Mouse (Mus musculus): ENCODE measurements around the gene Chrna9. TPM values are rescaled to one million over a fixed set of nuclear protein-coding genes. Genes with fewer than 3 reads are reported as not detected.

Gene Chrna9
- polyA plus RNA-seq, 1 experiment, result 1.4 TPM

GRCm38 (mm10) chr5:65914342-65914741 lies 20.4 kb upstream of the Chrna9 start:
- Histone ChIP-seq H3K4me3 (replicated peaks; ENCODE audit: extremely low read depth, low read depth, low read length) (no peak overlapping the region), H3K4me1 (ENCODE audit: control insufficient read depth, insufficient read depth, low read length) (no peaks in the 10 kb centered on the region)
- 93% methylated on average over 7 of the region's 7 CpGs for WGBS
- DNase-seq, result no peak
- TF ChIP-seq CTCF (IDR thresholded peaks at IDR 0.05; ENCODE audit: insufficient read depth, low read length), result no peak
- no peak for TF ChIP-seq POLR2A (IDR thresholded peaks at IDR 0.05; ENCODE audit: borderline replicate concordance, extremely low read depth, low read depth, low read length)

DNA sequence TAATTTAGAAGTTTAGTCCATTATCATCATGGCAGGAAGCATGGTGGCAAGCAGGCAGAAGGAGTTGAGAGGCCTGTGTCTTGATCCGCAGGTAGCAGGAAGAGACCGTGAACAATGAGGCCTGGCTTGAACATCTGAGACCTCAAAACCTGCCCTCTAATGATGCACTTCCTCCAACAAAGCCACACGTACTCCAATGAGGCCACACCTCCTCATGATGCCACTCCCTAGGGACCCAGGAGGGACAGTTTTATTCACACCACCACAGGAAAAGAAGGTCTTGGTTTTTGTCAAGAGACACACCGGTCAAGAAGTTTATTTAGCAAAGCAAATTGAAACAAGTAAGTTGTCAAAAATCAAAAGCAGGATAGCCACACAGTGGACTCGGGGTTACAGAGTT lies 17.8 kb upstream of the Chrna9 start:
- DNase-seq, result no peak
- H3K4me1 ChIP-seq (ENCODE audit: control insufficient read depth, insufficient read depth, low read length), result no peaks in the 10 kb centered on the region
- TF ChIP-seq CTCF (IDR thresholded peaks at IDR 0.05; ENCODE audit: insufficient read depth, low read length), result no peak
- no peak for TF ChIP-seq POLR2A (IDR thresholded peaks at IDR 0.05; ENCODE audit: borderline replicate concordance, extremely low read depth, low read depth, low read length)
- WGBS, result 81% methylated on average over 5 of the region's 5 CpGs
- no peak overlapping the region for H3K4me3 ChIP-seq (replicated peaks; ENCODE audit: extremely low read depth, low read depth, low read length)

DNA sequence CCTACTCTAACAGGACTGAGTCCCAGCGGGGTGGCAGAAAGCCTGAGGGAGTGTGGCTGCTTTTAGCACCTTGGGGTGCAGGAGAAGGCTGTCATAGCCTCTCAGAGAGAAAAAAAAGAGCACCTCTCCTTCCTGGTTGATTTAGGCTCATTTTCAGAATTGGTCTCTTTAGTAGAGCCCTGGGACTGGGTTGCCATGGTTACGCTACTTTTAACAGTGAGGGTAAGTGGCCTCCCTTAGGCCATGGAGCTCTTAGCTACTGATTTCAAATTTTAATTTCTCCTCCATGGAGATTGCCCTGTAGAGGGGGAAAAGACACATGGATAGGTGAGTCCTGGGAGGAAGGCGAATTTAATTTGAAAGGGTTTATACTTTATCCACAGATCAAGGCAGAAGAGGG lies 16.1 kb upstream of the Chrna9 start:
- no peak for DNase-seq
- WGBS, result 82% methylated on average over 3 of the region's 3 CpGs
- H3K4me1 ChIP-seq (ENCODE audit: control insufficient read depth, insufficient read depth, low read length), result no peaks in the 10 kb centered on the region
- no peak for TF ChIP-seq CTCF (IDR thresholded peaks at IDR 0.05; ENCODE audit: insufficient read depth, low read length)
- TF ChIP-seq POLR2A (IDR thresholded peaks at IDR 0.05; ENCODE audit: borderline replicate concordance, extremely low read depth, low read depth, low read length), result no peak
- H3K4me3 ChIP-seq (replicated peaks; ENCODE audit: extremely low read depth, low read depth, low read length), result no peak overlapping the region

- 55% methylated on average over 12 of the region's 12 CpGs for WGBS
- no peak overlapping the region for H3K4me3 ChIP-seq (replicated peaks; ENCODE audit: extremely low read depth, low read depth, low read length)
- TF ChIP-seq POLR2A (IDR thresholded peaks at IDR 0.05; ENCODE audit: borderline replicate concordance, extremely low read depth, low read depth, low read length) (no peak), CTCF (IDR thresholded peaks at IDR 0.05; ENCODE audit: insufficient read depth, low read length) (no peak)
- no peaks in the 10 kb centered on the region for H3K4me1 ChIP-seq (ENCODE audit: control insufficient read depth, insufficient read depth, low read length)
- DNase-seq, result no peak
Observed at GRCm38 (mm10) chr5:65919326-65919725, 15.4 kb upstream of the Chrna9 start.

DNA sequence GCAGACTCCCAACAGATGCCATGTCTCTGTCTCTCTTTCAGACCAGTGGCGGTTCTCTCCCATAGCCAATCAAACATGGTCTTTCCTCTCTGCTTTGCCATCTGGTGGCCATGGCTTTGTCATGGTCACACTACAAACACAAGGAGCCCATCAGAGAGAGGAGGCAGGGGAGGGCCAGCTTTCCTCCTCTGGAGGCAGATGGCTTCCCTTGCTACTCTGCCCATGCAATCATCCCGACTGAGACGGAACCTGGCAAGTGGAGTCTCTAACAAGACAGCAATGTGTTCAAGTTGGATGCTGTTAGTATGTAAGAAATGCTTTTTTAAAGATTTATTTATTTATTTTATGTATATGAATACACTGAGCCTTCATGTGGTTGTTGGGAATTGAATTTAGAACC lies 14.8 kb upstream of the Chrna9 start:
- no peak for TF ChIP-seq POLR2A (IDR thresholded peaks at IDR 0.05; ENCODE audit: borderline replicate concordance, extremely low read depth, low read depth, low read length)
- TF ChIP-seq CTCF (IDR thresholded peaks at IDR 0.05; ENCODE audit: insufficient read depth, low read length), result no peak
- WGBS, result 98% methylated on average over 3 of the region's 3 CpGs

DNA sequence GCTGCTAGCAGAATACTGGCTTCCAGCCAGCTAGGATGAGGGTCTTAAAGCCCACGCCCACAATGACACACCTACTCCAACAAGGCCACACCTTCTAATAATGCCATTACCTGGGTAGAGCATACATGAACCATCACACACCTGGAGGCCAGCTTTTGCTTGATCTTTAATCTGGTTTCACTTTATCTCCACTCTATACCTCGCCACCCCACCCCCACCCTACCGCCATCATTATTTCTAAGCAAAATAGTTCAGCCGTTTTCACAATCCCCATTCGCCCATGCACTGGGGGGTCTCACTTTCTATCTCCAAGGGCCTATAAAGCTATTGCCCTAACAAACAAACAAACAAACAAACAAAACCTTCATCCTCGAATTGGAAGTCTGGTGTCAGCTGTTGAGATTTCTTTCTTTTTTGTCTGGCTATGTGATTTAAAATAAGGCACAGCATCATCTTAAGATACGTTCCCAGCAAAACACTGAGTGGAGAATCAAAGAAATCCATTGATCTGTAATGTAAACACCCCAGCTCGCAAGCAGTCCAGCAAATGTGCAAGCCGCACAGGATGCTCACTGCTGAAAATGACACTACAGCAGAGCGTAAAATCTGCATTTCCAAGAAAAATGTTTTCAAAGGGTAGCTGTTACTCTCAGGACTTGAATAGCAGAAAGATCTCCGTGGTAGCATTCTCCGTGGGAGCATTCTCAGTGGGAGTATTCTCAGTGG lies 13.9 kb upstream of the Chrna9 start:
- WGBS, result 77% methylated on average over 12 of the region's 12 CpGs
- H3K4me1 ChIP-seq (ENCODE audit: control insufficient read depth, insufficient read depth, low read length), result no peaks in the 10 kb centered on the region
- TF ChIP-seq CTCF (IDR thresholded peaks at IDR 0.05; ENCODE audit: insufficient read depth, low read length) (no peak), POLR2A (IDR thresholded peaks at IDR 0.05; ENCODE audit: borderline replicate concordance, extremely low read depth, low read depth, low read length) (no peak)

More for the DNA sequence above, 14.8 kb upstream of the Chrna9 start:
- Histone ChIP-seq H3K4me1 (ENCODE audit: control insufficient read depth, insufficient read depth, low read length) (no peaks in the 10 kb centered on the region), H3K4me3 (replicated peaks; ENCODE audit: extremely low read depth, low read depth, low read length) (no peak overlapping the region)
- no peak for DNase-seq

DNA sequence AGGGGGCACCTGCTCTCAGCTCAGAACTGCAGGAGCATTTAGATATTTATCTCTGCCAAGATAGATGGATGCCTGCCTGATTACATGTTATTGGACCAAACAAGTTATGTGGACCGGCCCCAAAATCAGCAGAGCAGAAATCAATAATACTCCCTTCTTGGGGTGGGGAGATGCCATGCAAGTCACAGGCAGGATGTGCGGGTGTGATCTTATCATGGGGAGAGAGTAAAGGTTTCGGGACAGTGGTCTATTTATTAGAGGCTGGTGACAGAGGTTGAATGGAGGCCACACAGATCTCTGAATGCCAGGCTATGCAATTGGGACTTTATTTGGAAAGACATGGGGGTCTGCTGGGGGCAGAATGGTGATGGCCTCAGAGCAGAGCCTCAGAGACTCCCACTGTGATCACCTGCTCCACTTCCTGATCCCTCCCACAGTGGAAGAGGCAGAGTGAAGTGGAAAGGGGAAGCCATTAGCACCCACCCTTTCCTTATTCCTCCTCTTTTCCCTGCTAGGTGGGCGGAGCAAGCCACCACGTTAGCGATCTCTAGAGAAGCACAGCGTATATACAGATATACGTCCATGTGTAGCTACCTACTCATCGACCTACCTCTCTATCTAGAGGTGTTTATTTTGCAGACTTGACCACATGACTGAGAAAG lies 13.1 kb upstream of the Chrna9 start:
- 66% methylated on average over 9 of the region's 9 CpGs for WGBS

More for the DNA sequence above, 13.9 kb upstream of the Chrna9 start:
- H3K4me3 ChIP-seq (replicated peaks; ENCODE audit: extremely low read depth, low read depth, low read length), result no peak overlapping the region
- DNase-seq, result no peak

DNA sequence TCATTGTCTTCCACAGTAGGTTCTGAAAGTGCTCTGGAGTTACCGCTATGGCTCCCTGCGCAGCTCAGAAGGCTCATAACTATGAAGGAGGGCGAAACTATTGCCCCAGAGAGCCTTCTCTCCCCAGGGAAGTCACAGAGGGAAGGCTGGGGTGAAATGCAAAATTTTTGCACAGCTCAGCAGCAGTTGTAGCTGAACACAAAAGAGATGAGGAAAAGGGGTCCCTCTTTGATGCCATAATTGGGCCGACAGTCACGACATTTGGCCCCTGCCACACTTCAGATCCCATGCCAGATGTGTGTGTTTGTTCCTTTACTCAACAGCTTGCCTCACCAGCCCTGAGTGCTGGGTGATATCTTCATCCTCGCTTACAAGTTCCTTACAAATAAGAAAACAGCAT lies 8.1 kb upstream of the Chrna9 start:
- Histone ChIP-seq H3K4me1 (ENCODE audit: control insufficient read depth, insufficient read depth, low read length) (no peaks in the 10 kb centered on the region), H3K4me3 (replicated peaks; ENCODE audit: extremely low read depth, low read depth, low read length) (no peak overlapping the region)
- TF ChIP-seq POLR2A (IDR thresholded peaks at IDR 0.05; ENCODE audit: borderline replicate concordance, extremely low read depth, low read depth, low read length) (no peak), CTCF (IDR thresholded peaks at IDR 0.05; ENCODE audit: insufficient read depth, low read length) (no peak)
- WGBS, result 74% methylated on average over 6 of the region's 6 CpGs
- no peak for DNase-seq

More for the DNA sequence above, 13.1 kb upstream of the Chrna9 start:
- Histone ChIP-seq H3K4me3 (replicated peaks; ENCODE audit: extremely low read depth, low read depth, low read length) (no peak overlapping the region), H3K4me1 (ENCODE audit: control insufficient read depth, insufficient read depth, low read length) (no peaks in the 10 kb centered on the region)
- DNase-seq, result no peak
- TF ChIP-seq CTCF (IDR thresholded peaks at IDR 0.05; ENCODE audit: insufficient read depth, low read length) (no peak), POLR2A (IDR thresholded peaks at IDR 0.05; ENCODE audit: borderline replicate concordance, extremely low read depth, low read depth, low read length) (no peak)

DNA sequence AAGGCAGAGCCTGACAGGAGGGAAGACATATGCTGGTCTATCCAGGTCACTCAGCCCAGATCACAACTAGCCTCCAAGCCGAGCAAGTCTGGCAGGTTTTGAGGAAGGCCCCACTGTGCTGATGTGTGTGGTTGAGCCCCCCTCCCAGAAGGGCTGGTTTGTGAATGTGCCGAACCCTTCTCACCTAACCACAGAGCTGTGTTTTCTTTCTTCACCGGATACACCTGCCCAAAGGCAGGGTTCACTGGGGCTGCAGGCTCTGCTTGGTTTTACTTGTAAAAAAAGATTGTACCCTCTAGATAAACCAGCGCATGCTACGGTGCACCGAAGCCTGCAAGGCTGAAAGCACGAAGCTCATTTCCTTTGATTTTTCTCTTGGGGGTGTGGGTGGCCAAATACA lies 5.6 kb upstream of the Chrna9 start:
- 66% methylated on average over 7 of the region's 7 CpGs for WGBS
- Histone ChIP-seq H3K4me1 (ENCODE audit: control insufficient read depth, insufficient read depth, low read length) (no peaks in the 10 kb centered on the region), H3K4me3 (replicated peaks; ENCODE audit: extremely low read depth, low read depth, low read length) (no peak overlapping the region)
- no peak for TF ChIP-seq POLR2A (IDR thresholded peaks at IDR 0.05; ENCODE audit: borderline replicate concordance, extremely low read depth, low read depth, low read length)
- DNase-seq, result no peak

DNA sequence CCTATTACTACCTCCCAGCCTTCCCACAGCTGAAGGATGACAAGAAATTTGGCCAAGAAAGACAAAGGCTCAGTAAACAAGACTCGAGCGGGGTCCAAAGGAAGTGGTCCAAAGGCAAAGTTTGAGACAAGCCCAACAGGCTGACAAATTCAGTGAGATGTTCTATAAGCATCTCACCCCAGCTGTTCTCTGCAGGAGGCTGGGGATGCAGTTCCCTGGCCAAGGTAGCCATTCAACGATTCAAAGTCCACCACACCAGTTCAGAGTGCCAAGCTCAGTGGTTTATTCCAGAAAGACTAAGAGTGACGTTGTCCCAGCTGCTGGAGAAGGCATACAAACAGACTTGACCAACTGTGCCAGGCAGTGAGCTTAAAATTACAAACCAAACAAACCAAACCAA lies 4.5 kb upstream of the Chrna9 start:
- Histone ChIP-seq H3K4me3 (replicated peaks; ENCODE audit: extremely low read depth, low read depth, low read length) (no peak overlapping the region), H3K4me1 (ENCODE audit: control insufficient read depth, insufficient read depth, low read length) (no peaks in the 10 kb centered on the region)
- DNase-seq, result no peak
- WGBS, result 51% methylated on average over 4 of the region's 4 CpGs
- TF ChIP-seq POLR2A (IDR thresholded peaks at IDR 0.05; ENCODE audit: borderline replicate concordance, extremely low read depth, low read depth, low read length) (no peak), CTCF (IDR thresholded peaks at IDR 0.05; ENCODE audit: insufficient read depth, low read length) (no peak)
